Mouse (Mus musculus) kidney, postnatal 10 days (tissue): ENCODE measurements around the gene Krtap19-3.

Experiments used
- DNase-seq: peaks from one replicate; pipeline ENCODE4 v3.0.0; 2021; ENCODE audit warnings: mixed read lengths

Gene Krtap19-3

DNA sequence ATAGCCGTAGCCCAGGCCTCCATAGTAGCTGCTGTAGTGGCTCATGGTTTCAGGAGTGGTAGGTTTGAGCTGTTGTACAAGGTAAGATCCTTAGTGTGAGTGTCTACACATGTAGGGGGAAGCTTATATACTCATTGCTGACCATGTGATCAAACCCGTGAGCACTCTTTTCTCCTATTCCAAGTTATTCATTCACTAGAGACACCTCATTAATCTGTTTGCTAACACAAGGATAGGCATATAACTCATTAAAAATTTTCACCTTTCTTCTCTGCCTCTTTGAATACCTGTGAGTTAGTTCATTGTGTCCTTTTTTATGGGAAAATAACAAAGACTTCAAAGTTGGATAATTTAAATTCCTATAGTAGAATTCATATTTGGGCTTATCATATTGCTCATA, at the start of gene Krtap19-3:
Gene Krtap19-3 (minus strand): TSS at position 101 of the 400 bp plus-strand sequence.
- DNase-seq = no peak

DNA sequence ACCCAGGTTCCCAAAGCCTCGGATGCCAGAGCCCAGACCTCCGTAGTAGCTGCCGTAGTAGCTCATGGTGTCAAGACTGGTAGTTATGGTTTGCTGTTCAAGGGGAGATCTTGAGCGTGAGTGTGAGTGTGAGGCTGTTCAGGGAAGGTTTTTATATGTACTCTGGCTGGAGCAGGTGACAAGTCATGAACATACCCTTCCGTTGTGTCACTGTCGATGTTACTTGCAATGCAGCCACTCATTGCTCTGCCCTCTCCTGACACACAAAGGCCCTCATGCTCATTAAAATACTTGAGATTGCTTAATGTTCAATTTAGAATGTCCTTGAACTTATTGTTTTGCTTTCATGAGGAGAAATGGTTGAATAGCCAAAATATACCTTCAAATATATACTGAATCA, 18.5 kb upstream of the Krtap19-3 start, which contains the start of gene Krtap19-5:
Gene Krtap19-5 (minus strand): TSS at position 101 of the 400 bp plus-strand sequence.
- no peak for DNase-seq

- DNase-seq = no peak
Measured at GRCm38 (mm10) chr16:88886870-88887269, 9.0 kb upstream of the Krtap19-3 start.

GRCm38 (mm10) chr16:88884989-88885388, 7.2 kb upstream of the Krtap19-3 start, which contains the start of gene Krtap19-4:
Gene Krtap19-4, minus strand, starts transcription at chr16:88885089.
- DNase-seq = no peak

DNA sequence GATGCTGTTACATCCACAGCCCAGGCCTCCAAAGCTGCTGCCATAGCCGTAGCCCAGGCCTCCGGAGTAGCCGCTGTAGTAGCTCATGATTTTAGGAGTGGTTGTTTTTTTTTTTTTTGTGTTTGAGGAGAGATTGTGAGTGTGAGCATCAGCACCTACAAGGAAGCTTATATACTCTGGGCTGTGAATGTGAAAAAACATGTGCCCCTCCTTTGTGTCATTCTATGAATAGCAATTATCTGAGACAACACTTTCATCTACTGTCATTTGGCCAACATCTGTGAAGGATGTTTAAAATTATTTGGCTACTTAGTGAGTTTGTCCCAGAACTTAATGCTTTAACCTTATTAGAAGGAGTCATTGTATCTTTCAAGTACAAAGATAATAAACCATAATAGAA, 3.7 kb downstream of the Krtap19-3 start, which contains the start of gene Krtap19-2:
Gene Krtap19-2 (minus strand): TSS at position 101 of the 400 bp plus-strand sequence.
- DNase-seq = no peak

GRCm38 (mm10) chr16:88869311-88869710, 8.5 kb downstream of the Krtap19-3 start, which contains the start of gene Krtap19-1:
Gene Krtap19-1, minus strand, starts transcription at chr16:88869411.
- no peak for DNase-seq

DNA sequence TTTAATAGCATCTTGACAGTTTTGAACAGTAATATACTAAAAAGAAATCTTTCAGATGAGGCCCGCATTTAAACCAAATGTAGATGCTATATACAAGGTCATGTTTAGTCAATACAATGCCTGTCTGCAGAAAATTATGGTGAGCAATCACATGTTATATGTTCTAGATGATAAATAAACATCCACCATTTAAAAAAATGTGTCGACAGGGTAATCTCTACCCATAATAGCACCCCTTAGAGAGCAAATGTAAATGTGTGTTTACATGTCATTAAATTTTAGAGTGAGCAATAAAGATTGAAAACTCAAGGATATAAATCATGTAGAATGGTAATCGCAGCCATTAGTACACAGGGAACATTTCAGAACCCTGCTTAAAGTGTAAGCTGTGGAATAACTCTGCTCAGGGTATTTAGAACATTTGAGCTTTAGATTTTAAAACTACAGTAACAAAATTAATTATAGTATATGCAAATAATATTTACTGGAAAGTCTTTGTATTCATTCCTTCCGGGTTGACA, 12.9 kb downstream of the Krtap19-3 start:
- no peak for DNase-seq

GRCm38 (mm10) chr16:88851450-88851849, 26.4 kb downstream of the Krtap19-3 start:
- peak; percentile 36 for DNase-seq

GRCm38 (mm10) chr16:88848558-88848957, 29.3 kb downstream of the Krtap19-3 start:
- no peak for DNase-seq

- DNase-seq = no peak
Measured at GRCm38 (mm10) chr16:88847363-88847762, 30.5 kb downstream of the Krtap19-3 start.
